Mouse (Mus musculus): ENCODE measurements at regions not wholly inside any gene's neighbourhood (a gene's known extent, or its start where the extent isn't known, plus 50 kb on each side); places are given as distances from the start of the nearest gene placed in this dataset.

DNA sequence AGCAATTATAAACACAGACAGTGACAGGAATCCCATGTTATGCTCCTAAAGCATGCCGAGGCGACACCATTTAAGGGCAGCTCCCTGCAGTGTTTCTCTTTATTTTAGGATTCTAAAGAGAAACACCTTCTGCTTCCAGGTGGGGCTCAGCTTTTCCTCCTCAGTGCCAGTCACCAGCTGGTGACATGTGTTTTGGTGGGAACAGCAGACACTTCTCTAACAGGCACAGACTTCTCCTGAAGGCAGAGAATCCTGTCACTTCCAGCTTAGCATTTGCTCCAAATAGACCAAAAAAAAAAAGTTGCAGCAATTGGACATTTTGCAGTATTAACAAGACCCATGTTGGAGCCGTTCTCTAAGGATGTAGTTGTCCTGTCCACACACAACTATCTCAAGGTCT is 115.6 kb upstream of the Cdh6 start:
- peak in 1 of 2 experiments; percentile 9 for DNase-seq (ENCODE audit: low spot score in 2 of 2)

DNA sequence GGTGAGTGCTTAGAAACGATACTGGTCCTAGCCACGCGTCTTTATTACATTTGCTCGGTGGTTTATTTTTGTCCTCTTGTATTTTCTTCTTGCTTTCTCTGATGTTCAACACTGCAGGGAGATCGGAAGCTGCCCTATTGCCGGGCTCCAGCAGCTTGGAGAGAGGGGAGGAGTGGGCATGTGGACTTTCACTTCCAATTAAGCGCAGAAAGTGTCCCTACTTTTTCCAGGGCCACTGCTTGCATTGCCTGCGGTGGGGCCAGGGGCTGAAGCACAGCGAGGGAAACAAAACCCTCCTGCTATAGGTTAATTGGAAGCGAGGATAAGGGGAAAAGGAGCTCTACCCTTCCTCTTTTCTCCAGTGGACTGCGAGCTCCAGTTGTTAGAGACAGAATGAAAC is 114.4 kb upstream of the Cdh6 start:
- DNase-seq (ENCODE audit: low spot score in 2 of 2): peak in 1 of 2 experiments; percentile 9

DNA sequence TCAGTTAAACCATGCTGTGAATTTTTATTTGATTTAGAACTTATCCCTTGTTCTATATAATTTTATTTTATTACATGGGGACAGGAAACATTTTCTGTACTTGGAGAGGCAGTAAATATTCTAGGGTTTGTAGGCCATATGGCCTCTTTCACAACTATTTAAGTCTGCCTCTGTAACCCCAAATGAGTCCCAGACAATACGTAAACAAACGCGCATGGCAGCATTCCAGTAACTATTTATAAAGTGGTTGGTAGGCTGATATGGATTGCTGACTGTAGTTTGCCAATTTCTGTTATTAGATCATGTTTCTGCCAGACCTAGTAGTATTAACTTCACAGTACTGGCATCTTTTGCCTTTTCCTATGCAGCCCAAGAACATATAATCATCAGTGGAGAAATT is 111.9 kb upstream of the Cdh6 start:
- no peak for DNase-seq (ENCODE audit: low spot score in 2 of 2)

DNA sequence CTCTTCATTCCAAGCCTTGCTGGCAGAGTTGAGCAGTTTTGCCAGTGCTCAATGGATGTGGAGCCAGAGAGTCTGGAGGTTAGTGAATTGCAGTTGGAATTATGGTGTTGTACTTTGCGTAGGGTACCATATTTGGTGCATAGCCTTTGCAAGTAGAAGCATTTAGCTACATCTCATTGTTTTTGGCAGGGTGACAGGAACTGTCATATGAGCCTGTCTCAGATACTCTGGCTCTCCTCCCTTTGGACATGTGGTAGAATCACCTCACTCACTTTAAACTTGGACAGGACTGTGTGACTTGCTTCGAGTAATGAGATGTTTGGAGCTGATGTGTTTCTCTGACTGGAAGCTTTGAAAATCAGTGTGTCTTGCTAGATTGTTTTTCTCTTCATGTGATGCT is 110.7 kb upstream of the Cdh6 start:
- DNase-seq (ENCODE audit: low spot score in 2 of 2): no peak

DNA sequence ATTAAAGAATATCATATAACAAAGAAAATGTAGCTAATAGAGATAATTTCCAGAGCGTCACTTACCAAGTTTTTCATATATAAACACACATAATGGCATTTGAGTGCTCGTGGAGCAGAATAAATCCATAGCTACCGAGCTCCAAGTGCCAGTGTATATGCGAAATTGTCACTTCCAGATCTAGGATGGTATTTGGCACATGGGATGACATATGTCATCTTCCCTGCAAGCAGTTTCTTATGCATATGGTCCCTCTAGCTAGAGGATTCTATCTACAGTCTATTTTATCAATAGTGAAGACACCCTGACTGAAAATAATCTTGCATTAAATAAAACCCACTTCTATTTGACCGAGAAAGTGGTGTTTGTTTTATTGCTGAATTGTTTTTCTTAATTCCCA is 109.6 kb upstream of the Cdh6 start:
- no peak for DNase-seq (ENCODE audit: low spot score in 2 of 2)

DNA sequence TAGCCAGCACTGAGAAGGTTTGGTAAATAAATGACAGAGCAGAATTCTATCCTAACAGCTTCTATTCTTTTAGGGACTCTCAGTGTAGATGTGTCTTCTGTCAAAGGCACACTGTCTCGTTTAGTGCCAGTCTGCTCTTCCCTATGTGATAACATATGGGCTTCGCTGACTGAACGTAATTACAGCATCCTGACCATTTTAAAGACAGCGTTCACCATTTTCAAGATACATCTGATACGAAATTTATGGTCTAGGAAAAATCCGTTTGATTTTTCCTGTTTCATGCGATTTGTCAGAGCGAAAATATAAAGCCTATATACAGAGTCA is 103.4 kb upstream of the Cdh6 start:
- DNase-seq (ENCODE audit: low spot score in 2 of 2): no peak

DNA sequence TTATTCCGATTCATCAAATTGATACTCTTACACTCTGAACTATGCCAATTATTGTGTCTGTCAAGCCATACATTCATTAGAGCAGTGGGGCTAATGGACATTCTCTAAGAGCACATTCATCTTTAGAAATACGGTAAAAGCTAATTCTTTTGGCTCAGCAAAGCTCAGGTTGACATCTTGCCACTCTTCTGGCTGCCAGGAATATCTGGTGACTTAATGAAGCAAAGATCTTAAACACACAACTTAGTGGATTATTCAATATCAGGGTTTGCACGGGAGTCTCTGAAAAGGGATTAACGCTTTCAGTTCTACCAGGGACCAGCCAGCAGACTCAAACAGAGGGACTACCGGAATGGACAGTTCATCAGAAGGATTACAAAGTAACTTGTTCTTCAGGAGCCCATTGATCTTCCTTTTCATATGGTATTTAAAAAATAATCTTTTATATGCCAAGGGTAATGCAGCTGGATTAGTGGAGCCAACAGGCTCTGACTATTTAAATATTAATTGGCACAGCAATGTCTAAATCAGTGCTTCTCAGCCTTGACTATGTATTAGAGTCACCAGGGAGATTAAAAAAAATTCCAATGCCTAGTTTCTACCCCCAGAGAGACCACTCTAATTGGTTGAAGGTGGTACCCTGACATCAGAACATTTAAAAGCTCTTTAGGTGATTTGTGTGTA is 102.9 kb upstream of the Cdh6 start:
- DNase-seq (ENCODE audit: low spot score in 2 of 2): no peak

DNA sequence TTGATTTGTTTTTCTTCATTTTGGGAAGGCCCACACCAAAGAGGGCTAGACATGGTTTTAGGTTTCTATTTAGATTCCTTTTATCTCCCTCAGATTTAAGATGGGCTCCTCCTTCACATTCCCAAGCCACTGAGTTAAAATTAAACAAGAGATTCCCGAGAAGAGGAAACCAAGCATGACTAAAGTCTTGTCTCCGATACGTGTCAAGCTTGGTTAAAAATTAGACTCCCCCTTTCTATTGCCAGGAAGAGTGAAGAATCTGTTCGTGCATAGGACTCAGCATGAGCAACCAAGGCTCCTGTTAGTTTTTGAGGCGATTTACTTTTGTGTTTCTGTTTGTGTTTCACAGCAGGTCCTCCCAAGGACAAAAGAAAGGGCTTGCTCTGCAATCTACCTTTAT is 101.9 kb upstream of the Cdh6 start:
- no peak for DNase-seq (ENCODE audit: low spot score in 2 of 2)

DNA sequence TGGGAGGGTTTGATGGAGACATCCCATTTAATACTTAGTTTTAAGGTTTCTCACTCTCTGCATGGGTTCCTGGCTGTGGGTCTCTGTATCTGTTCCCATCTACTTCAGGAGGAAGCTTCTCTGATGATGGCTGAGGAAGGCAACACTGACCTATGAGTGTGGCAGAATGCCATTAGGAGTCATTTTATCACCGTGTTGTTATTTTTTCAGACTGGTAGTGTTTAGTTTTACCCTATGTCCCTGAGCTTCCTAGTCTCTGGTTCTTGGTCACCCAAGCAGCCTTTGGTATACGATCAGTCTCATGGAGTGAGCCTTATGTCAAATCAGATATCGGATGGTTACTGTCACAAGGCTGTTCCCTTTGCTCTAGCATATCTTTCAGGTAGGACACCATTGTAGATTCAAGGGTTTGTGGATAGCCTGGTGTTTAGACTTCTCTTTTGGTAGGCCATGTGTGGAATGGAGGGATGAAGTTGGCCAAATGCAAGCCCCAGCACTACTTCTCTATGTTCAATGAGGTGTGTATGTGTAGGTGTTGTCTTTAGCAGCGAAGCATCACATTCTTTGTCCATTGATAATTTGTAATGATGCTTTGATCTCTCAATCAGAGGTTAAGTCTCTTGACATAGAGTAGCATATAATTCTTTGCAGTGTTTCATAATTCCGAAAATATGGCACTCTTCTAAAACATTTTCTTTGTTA is 101.0 kb upstream of the Cdh6 start:
- no peak for DNase-seq (ENCODE audit: low spot score in 2 of 2)

DNA sequence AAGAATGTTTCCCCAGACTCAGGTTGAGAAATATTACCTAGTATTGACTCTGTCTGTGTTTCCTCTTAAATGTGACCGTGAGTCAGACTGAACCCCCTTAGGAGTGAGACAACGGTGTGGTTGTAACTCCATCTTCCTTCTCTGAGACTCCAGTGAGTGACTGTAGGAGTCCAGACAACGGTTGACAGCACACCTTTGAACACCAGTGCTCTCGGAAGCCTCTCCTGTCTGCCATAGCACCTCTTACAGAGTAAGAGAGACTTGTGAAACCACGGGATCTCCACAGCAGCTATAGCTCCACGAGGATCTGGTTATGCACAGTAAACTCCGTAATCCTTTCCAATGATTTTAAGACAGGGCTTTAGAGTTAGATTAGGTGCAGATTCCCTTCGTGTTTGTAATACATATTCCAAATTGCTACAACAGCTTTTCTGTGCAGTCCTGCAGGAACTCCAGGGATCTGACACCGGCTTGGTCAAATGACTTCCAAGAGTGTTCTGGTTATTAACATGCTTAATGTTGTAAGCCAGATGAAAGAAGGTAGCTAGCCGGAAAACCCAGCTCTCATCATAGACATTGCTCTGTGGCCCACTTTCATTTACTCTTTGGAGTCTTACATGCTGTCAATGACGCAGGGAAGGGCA is 72.7 kb upstream of the Cdh6 start:
- no peak for DNase-seq (ENCODE audit: low spot score in 2 of 2)

DNA sequence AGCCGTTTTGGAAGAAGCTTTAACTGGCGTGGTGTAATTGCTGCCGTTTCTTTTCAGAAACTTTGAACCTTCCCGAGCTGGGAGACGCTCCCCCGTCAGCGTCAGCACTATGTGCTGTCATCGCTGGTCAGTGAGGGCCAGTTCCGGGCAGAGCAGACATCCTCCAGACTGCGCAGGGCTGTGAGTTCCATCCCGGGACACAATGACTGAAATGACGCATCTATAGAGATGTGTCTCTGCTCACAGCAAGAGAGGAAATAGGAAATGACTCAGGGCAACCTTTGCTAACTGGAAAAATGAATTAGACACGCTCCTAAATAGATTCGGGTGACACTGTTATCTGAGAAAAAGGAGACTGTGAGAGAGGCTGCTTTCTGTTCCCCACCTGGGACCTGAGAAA is 70.8 kb upstream of the Cdh6 start:
- DNase-seq (ENCODE audit: low spot score in 2 of 2): no peak

DNA sequence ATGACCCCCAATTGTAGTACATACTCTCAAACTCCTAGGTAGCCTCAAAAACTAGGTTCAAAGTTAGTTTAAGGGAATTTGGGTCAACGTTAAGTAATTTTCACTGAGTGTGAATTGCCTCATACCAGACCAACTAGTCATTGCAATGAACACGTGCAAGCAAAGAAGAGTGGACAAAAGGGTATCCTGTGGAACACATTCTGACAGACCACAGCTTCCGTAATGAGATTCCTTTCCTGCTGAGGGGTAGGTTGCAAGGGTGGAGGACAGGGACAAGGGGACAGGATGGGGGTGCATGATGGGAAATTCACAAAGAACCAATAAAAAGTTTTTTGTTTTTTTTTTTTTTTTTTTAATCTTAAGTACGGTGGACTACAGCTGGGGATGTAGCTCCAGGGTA is 70.1 kb upstream of the Cdh6 start:
- no peak for DNase-seq (ENCODE audit: low spot score in 2 of 2)

DNA sequence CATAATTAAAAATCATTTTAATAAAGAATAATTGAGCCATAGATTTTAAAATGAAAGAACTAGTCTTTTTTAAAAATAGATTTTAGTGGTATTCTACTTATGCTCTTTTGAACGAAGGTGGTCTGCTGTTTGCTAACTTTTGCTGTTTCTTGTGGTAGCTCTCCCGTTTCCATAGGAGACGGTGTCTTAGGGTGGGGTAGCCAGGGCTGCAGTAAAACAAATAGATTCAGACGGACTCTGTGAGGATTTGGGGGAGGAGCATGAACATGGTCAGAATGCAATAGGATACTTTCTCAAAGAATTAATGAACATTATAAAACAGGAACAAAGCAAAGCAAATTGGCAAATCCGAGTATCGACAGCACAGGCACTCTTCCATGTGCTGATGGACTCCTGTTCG is 67.5 kb upstream of the Cdh6 start:
- no peak for DNase-seq (ENCODE audit: low spot score in 2 of 2)

DNA sequence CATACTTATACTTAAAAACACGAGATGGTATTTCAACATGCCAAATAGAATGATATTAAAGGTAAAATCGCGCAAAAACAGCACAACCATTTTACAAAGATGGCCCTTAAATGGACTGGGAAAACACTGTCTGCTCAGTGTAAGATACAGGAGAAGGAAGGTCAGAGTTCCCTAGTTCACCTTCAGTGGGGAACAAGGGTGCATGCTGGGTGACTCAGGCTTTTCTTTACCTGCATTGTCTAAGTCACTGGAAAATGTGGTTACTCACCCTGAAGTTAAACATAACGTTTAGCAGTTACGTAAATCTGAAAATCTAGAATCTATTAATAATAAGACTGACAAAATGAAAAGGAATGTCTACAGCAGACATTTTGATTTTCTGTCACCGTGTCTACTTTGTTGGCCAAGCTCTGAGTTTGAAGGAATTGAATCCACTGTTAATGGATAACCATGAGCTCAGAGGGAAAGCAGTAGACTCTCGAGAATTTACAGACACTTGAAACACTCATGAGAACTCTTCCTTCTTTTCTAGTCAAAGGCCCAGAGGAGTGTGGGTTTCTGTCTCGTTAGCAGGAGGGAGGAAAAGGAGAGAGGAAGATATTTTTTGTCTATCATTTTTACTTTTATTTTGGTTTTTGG is 63.5 kb upstream of the Cdh6 start:
- DNase-seq (ENCODE audit: low spot score in 2 of 2): no peak

DNA sequence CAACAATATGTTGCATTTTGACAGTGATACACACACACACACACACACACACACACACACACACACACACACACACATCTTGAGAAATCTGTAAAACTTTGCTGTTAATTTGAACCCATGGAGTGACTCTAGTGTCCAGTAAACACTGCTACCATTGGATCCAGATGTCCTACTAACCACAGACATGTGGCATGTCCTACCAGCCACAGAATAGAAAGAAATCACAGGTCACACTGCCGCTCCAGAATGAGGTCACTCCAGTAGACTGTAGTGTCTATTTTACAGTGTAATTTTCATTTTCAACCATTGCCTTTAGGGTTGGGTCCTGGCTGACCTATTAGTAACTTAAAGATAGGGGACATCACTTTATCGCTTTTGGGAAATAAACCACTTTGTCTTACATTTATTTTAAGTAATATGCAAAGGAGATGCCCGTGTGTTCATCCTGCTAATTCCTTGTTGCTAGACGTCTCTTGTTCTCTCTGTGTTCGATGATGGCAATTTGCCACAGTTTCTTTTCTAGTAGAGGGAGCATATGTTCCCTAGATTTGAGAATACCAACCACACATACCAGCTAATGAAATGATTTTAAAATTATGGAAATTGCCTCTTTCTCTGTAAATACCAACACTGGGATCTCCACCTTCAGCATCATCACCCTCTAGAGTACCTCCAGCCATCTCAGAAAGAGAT is 59.2 kb upstream of the Cdh6 start:
- no peak for DNase-seq (ENCODE audit: low spot score in 2 of 2)

DNA sequence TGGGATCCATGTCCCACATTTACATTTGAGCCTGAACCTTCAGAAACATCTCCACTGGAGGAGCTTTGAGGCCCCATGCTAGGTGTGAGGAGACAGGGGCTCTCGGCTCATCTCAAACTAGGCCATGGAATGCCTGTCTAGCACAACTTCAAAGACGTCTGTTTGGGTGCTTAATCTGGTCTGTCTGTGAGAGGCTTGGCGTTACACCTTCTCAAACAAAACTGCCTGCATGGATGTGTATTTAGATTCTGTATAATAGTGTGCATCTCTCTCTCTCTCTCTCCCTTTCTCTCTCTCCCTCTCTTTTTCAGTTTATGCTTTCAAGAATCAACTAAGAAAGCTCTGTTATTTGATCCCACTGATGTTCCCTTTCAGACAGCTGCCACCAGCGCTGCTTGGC is 58.1 kb upstream of the Cdh6 start:
- no peak for DNase-seq (ENCODE audit: low spot score in 2 of 2)

DNA sequence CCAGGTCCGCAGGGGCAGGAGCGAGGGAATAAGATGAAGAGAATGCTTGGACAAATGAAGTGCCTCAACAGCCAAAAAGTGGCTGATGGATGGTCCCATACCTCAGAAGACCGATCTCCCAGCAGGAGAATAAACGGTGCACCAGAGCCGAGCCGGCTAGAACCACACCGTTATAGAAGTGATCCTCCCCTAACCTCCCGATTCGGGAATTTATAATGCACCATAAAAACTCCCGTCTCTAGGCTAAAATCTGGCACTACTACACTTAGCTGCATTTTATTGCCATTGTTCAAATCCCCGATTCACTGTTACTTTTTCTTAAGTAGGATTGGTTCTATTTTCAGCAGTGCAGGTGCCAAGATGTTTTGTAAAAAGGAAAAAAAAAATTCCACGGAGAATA is 54.6 kb upstream of the Cdh6 start:
- DNase-seq (ENCODE audit: low spot score in 2 of 2): no peak

Measured in right cerebral cortex, adult 2 months (tissue).